ENCODE assay signal across 8 mouse cellular contexts in genomic region chr11:46068756-46069407, GRCm38 (mm10). TPM values are rescaled to one million over a fixed set of nuclear protein-coding genes. Genes with fewer than 3 reads are reported as not detected.
DNase-seq lines count a peak whose midpoint lies in the region; ATAC-seq and TF ChIP-seq lines count a peak whose summit lies in the region.

No protein-coding gene starts in this region.

- H3K36me3 ChIP-seq in ES-Bruce4 (ENCODE audit: control insufficient read depth, insufficient read depth, low read length, poor library complexity, severe bottlenecking) = peaks cover 3% of the 10 kb centered on the region; the same call in 1 of the 2 replicates
- no peaks in the 10 kb centered on the region; the same call in 1 of the 2 replicates for H3K36me3 ChIP-seq in heart, embryonic 16.5 days (ENCODE audit: control insufficient read depth, insufficient read depth)

- no peak for TF ChIP-seq POLR2A in ES-Bruce4 (IDR thresholded peaks at IDR 0.05; ENCODE audit: insufficient read depth, low read length)

- DNase-seq in ZHBTc4 (ENCODE audit: low read depth, low spot score) = peak; percentile 92
- DNase-seq in kidney, postnatal 25 days = peak; percentile 41 to 63
- DNase-seq in urinary bladder, adult 2 months (ENCODE audit: low spot score) = no peak
- no peak for DNase-seq in left cerebral cortex, postnatal 36 days (ENCODE audit: low spot score in 2 of 2)
- no peak for DNase-seq in thymus, postnatal 14 days

- no peaks in the 10 kb centered on the region for H3K27me3 ChIP-seq in ES-Bruce4 (ENCODE audit: control insufficient read depth, insufficient read depth, low read length, poor library complexity, severe bottlenecking)
- H3K27me3 ChIP-seq in heart, embryonic 16.5 days (ENCODE audit: control insufficient read depth, insufficient read depth, low read length) = no peaks in the 10 kb centered on the region

- 17% methylated on average over 12 of the region's 12 CpGs for WGBS in heart, embryonic 16.5 days

- intact Hi-C loops in left cerebral cortex, postnatal 36 days (cut with DNase I) = no loop called here

- peaks cover 11% of the 10 kb centered on the region for H3K4me1 ChIP-seq in ES-Bruce4 (ENCODE audit: control insufficient read depth, insufficient read depth, low read length)
- peaks cover 87% of the 10 kb centered on the region for H3K4me1 ChIP-seq in heart, embryonic 16.5 days (ENCODE audit: control insufficient read depth, insufficient read depth, low read length)

- H3K4me3 ChIP-seq in ES-Bruce4 (ENCODE audit: low read depth, low read length) = peak overlapping the region; percentile 59
- no peak overlapping the region for H3K4me3 ChIP-seq in heart, embryonic 16.5 days (ENCODE audit: low read length)

- peak; percentile 97 for TF ChIP-seq EP300 in ES-Bruce4 (IDR thresholded peaks at IDR 0.05; ENCODE audit: insufficient read depth, low read depth, low read length)

- no peak overlapping the region for H3K4me2 ChIP-seq in heart, embryonic 16.5 days (ENCODE audit: low read depth, low read length)

- peak overlapping the region; percentile 99 for H3K27ac ChIP-seq in ES-Bruce4 (ENCODE audit: insufficient read depth, low read length)
- H3K27ac ChIP-seq in heart, embryonic 16.5 days (ENCODE audit: low read length) = peak overlapping the region; percentile 96

- peak overlapping the region; percentile 70 for H3K9ac ChIP-seq in ES-Bruce4 (ENCODE audit: low read depth, poor library complexity, severe bottlenecking)
- peak overlapping the region; percentile 65 for H3K9ac ChIP-seq in heart, embryonic 16.5 days (ENCODE audit: low read length)

- H3K9me3 ChIP-seq in ES-Bruce4 (replicated peaks; ENCODE audit: control insufficient read depth, insufficient read depth, low read length, poor library complexity, severe bottlenecking) = no peaks in the 10 kb centered on the region
- H3K9me3 ChIP-seq in heart, embryonic 16.5 days (replicated peaks; ENCODE audit: control insufficient read depth, low read length) = no peaks in the 10 kb centered on the region

- ATAC-seq in heart, embryonic 16.5 days (replicated peaks; ENCODE audit: extremely low read depth, insufficient read depth, low FRiP score) = no peak; the same call in 1 of the 2 replicates
- no peak for ATAC-seq in megakaryocyte, adult 5-6 weeks (ENCODE audit: poor library complexity, severe bottlenecking)

- TF ChIP-seq CTCF in ES-Bruce4 (IDR thresholded peaks at IDR 0.05; ENCODE audit: low read depth, low read length) = no peak

RNA-seq across cellular contexts. Expression of gene Adam19, which starts 13.1 kb away (rescaled TPM):
- polyA plus RNA-seq in ES-Bruce4 (2011; ENCODE audit: insufficient read depth, insufficient read length, low read depth, missing spikeins) = 51.2 and 51.6 TPM in 2 replicates
- polyA plus RNA-seq in heart, embryonic 16.5 days (2015; fragmentation: Nextera tagmentation; extraction: Ambion mirVana) = 21.3 and 24.4 TPM in 2 replicates
- 16.5 and 18.0 TPM in 2 replicates for polyA plus RNA-seq in urinary bladder, adult 2 months (2012; rRNA removed)
- total RNA-seq in left cerebral cortex, postnatal 36 days (2021) = 10 to 100 TPM; 16.8 to 20.9 TPM
- total RNA-seq in megakaryocyte, adult 5-6 weeks (2015) = 27.9 and 29.8 TPM in 2 replicates
- 21.9 and 27.3 TPM in 2 replicates for total RNA-seq in megakaryocyte, adult 5-6 weeks (2017)

RNA-seq across cellular contexts. Expression of gene Gm12166, which starts 16.8 kb away (rescaled TPM):
- polyA plus RNA-seq in ES-Bruce4 (2011; ENCODE audit: insufficient read depth, insufficient read length, low read depth, missing spikeins) = 5.5 TPM in 1 of 2 replicates, not detected in the other
- polyA plus RNA-seq in heart, embryonic 16.5 days (2015; fragmentation: Nextera tagmentation; extraction: Ambion mirVana) = 3.0 and 10.7 TPM in 2 replicates
- 9.3 and 10.6 TPM in 2 replicates for polyA plus RNA-seq in urinary bladder, adult 2 months (2012; rRNA removed)
- total RNA-seq in left cerebral cortex, postnatal 36 days (2021) = 1 to 10 TPM; 2.6 to 6.4 TPM
- 28.1 and 37.2 TPM in 2 replicates for total RNA-seq in megakaryocyte, adult 5-6 weeks (2015)
- 12.4 and 44.5 TPM in 2 replicates for total RNA-seq in megakaryocyte, adult 5-6 weeks (2017)

Comparison
In these comparisons a context has a peak if more than half of its experiments do, and no peak if none do; other contexts are left out.
1. DNase-seq: peak in ZHBTc4 (single experiment) and kidney, postnatal 25 days (2 of 2); none in urinary bladder, adult 2 months (single experiment), left cerebral cortex, postnatal 36 days (0 of 2) and thymus, postnatal 14 days (single experiment).